Mouse (Mus musculus): ENCODE measurements at regions not wholly inside any gene's neighbourhood (a gene's known extent, or its start where the extent isn't known, plus 50 kb on each side); places are given as distances from the start of the nearest gene placed in this dataset.

- Histone ChIP-seq H3K36me3 (ENCODE audit: control insufficient read depth, insufficient read depth, low read length) (no peaks in the 10 kb centered on the region), H3K4me3 (ENCODE audit: insufficient read depth, low read depth, low read length) (no peak overlapping the region), H3K4me1 (ENCODE audit: control insufficient read depth, insufficient read depth, low read length) (no peaks in the 10 kb centered on the region), H3K27me3 (replicated peaks; ENCODE audit: control insufficient read depth, insufficient read depth, low read length) (no peaks in the 10 kb centered on the region), H3K27ac (ENCODE audit: insufficient read depth, low read depth, low read length) (no peak overlapping the region)
- WGBS: 65% methylated on average over 3 of the region's 3 CpGs
- TF ChIP-seq CTCF (conservative IDR thresholded peaks at IDR 0.05; ENCODE audit: insufficient read depth, insufficient read length, low read depth, low read length) (no peak), POLR2A (IDR thresholded peaks at IDR 0.05; ENCODE audit: low read depth, low read length) (no peak)
- DNase-seq: no peak
These were observed 470.7 kb downstream of the Rps29 start for GRCm38 (mm10) chr12:68688262-68688661.

- Histone ChIP-seq H3K36me3 (ENCODE audit: control insufficient read depth, insufficient read depth, low read length) (no peaks in the 10 kb centered on the region), H3K4me3 (ENCODE audit: insufficient read depth, low read depth, low read length) (no peak overlapping the region)
These were observed 475.1 kb downstream of the Rps29 start for GRCm38 (mm10) chr12:68683897-68684296.

GRCm38 (mm10) chr12:68683176-68683575 is 475.8 kb downstream of the Rps29 start:
- Histone ChIP-seq H3K27me3 (replicated peaks; ENCODE audit: control insufficient read depth, insufficient read depth, low read length) (no peaks in the 10 kb centered on the region; the same call in 1 of the 2 replicates), H3K27ac (ENCODE audit: insufficient read depth, low read depth, low read length) (no peak overlapping the region), H3K4me1 (ENCODE audit: control insufficient read depth, insufficient read depth, low read length) (no peaks in the 10 kb centered on the region), H3K4me3 (ENCODE audit: insufficient read depth, low read depth, low read length) (no peak overlapping the region), H3K36me3 (ENCODE audit: control insufficient read depth, insufficient read depth, low read length) (no peaks in the 10 kb centered on the region)
- DNase-seq: no peak
- TF ChIP-seq CTCF (conservative IDR thresholded peaks at IDR 0.05; ENCODE audit: insufficient read depth, insufficient read length, low read depth, low read length) (no peak), POLR2A (IDR thresholded peaks at IDR 0.05; ENCODE audit: low read depth, low read length) (no peak)
- 12% methylated on average over 4 of the region's 4 CpGs for WGBS

More at GRCm38 (mm10) chr12:68683897-68684296, 475.1 kb downstream of the Rps29 start:
- Histone ChIP-seq H3K27ac (ENCODE audit: insufficient read depth, low read depth, low read length) (no peak overlapping the region), H3K4me1 (ENCODE audit: control insufficient read depth, insufficient read depth, low read length) (no peaks in the 10 kb centered on the region), H3K27me3 (replicated peaks; ENCODE audit: control insufficient read depth, insufficient read depth, low read length) (no peaks in the 10 kb centered on the region; the same call in 1 of the 2 replicates)
- no peak for DNase-seq
- no peak for TF ChIP-seq CTCF (conservative IDR thresholded peaks at IDR 0.05; ENCODE audit: insufficient read depth, insufficient read length, low read depth, low read length)
- no peak for TF ChIP-seq POLR2A (IDR thresholded peaks at IDR 0.05; ENCODE audit: low read depth, low read length)
- 82% methylated on average over 1 of the region's 1 CpGs for WGBS

GRCm38 (mm10) chr12:68680668-68681067 is 478.3 kb downstream of the Rps29 start:
- H3K4me3 ChIP-seq (ENCODE audit: insufficient read depth, low read depth, low read length): no peak overlapping the region
- 82% methylated on average over 3 of the region's 3 CpGs for WGBS
- no peak overlapping the region for H3K27ac ChIP-seq (ENCODE audit: insufficient read depth, low read depth, low read length)
- H3K4me1 ChIP-seq (ENCODE audit: control insufficient read depth, insufficient read depth, low read length): no peaks in the 10 kb centered on the region
- DNase-seq: no peak
- no peak for TF ChIP-seq CTCF (conservative IDR thresholded peaks at IDR 0.05; ENCODE audit: insufficient read depth, insufficient read length, low read depth, low read length)
- TF ChIP-seq POLR2A (IDR thresholded peaks at IDR 0.05; ENCODE audit: low read depth, low read length): no peak
- H3K27me3 ChIP-seq (replicated peaks; ENCODE audit: control insufficient read depth, insufficient read depth, low read length): no peaks in the 10 kb centered on the region; the same call in 1 of the 2 replicates
- no peaks in the 10 kb centered on the region for H3K36me3 ChIP-seq (ENCODE audit: control insufficient read depth, insufficient read depth, low read length)

- whole genome bisulfite sequencing: 42% methylated on average over 16 of the region's 16 CpGs
- H3K4me3 ChIP-seq (ENCODE audit: insufficient read depth, low read depth, low read length): no peak overlapping the region
- peak; percentile 46 for DNase-seq
These were observed 482.8 kb downstream of the Rps29 start for GRCm38 (mm10) chr12:68676096-68676775.

GRCm38 (mm10) chr12:68672011-68672410 is 487.0 kb downstream of the Rps29 start:
- TF ChIP-seq CTCF (conservative IDR thresholded peaks at IDR 0.05; ENCODE audit: insufficient read depth, insufficient read length, low read depth, low read length) (no peak), POLR2A (IDR thresholded peaks at IDR 0.05; ENCODE audit: low read depth, low read length) (no peak)

More at GRCm38 (mm10) chr12:68676096-68676775, 482.8 kb downstream of the Rps29 start:
- no peaks in the 10 kb centered on the region for H3K4me1 ChIP-seq (ENCODE audit: control insufficient read depth, insufficient read depth, low read length)
- no peak overlapping the region for H3K27ac ChIP-seq (ENCODE audit: insufficient read depth, low read depth, low read length)
- H3K27me3 ChIP-seq (replicated peaks; ENCODE audit: control insufficient read depth, insufficient read depth, low read length): no peaks in the 10 kb centered on the region; the same call in 1 of the 2 replicates
- TF ChIP-seq POLR2A (IDR thresholded peaks at IDR 0.05; ENCODE audit: low read depth, low read length) (no peak), CTCF (conservative IDR thresholded peaks at IDR 0.05; ENCODE audit: insufficient read depth, insufficient read length, low read depth, low read length) (no peak)
- H3K36me3 ChIP-seq (ENCODE audit: control insufficient read depth, insufficient read depth, low read length): no peaks in the 10 kb centered on the region

GRCm38 (mm10) chr12:68645901-68646585 is 512.9 kb downstream of the Rps29 start:
- TF ChIP-seq CTCF (conservative IDR thresholded peaks at IDR 0.05; ENCODE audit: insufficient read depth, insufficient read length, low read depth, low read length): no peak
- no peak for TF ChIP-seq POLR2A (IDR thresholded peaks at IDR 0.05; ENCODE audit: low read depth, low read length)
- no peak overlapping the region for H3K4me3 ChIP-seq (ENCODE audit: insufficient read depth, low read depth, low read length)
- WGBS: 88% methylated on average over 1 of the region's 1 CpGs
- no peaks in the 10 kb centered on the region for H3K27me3 ChIP-seq (replicated peaks; ENCODE audit: control insufficient read depth, insufficient read depth, low read length)
- H3K27ac ChIP-seq (ENCODE audit: insufficient read depth, low read depth, low read length): no peak overlapping the region
- H3K36me3 ChIP-seq (ENCODE audit: control insufficient read depth, insufficient read depth, low read length): no peaks in the 10 kb centered on the region
- H3K4me1 ChIP-seq (ENCODE audit: control insufficient read depth, insufficient read depth, low read length): no peaks in the 10 kb centered on the region
- no peak for DNase-seq

More at GRCm38 (mm10) chr12:68672011-68672410, 487.0 kb downstream of the Rps29 start:
- Histone ChIP-seq H3K27ac (ENCODE audit: insufficient read depth, low read depth, low read length) (no peak overlapping the region), H3K4me3 (ENCODE audit: insufficient read depth, low read depth, low read length) (no peak overlapping the region), H3K27me3 (replicated peaks; ENCODE audit: control insufficient read depth, insufficient read depth, low read length) (no peaks in the 10 kb centered on the region), H3K36me3 (ENCODE audit: control insufficient read depth, insufficient read depth, low read length) (no peaks in the 10 kb centered on the region), H3K4me1 (ENCODE audit: control insufficient read depth, insufficient read depth, low read length) (no peaks in the 10 kb centered on the region)
- no peak for DNase-seq
- WGBS: 78% methylated on average over 3 of the region's 3 CpGs

All from kidney, adult 2 months (tissue).